Mouse (Mus musculus) c-Kit-positive CD71-negative TER-119-negative erythroid progenitor cells, embryonic 14.5 days (primary cell): ENCODE results near the gene Nckap1l.

Experiments used
- DNase-seq: peaks from one replicate; pipeline ENCODE4 v3.0.0-alpha.2; 2013; ENCODE audit warnings: low read depth

Gene Nckap1l

GRCm38 (mm10) chr15:103537822-103538213 lies 84.2 kb downstream of the Nckap1l start, which contains the start of gene Ppp1r1a:
TSS of gene Ppp1r1a (minus strand) at chr15:103538003.
- no peak for DNase-seq

GRCm38 (mm10) chr15:103539259-103539658 lies 85.7 kb downstream of the Nckap1l start:
- DNase-seq = no peak

- DNase-seq = no peak
Observed at GRCm38 (mm10) chr15:103540646-103541045, 87.1 kb downstream of the Nckap1l start.

GRCm38 (mm10) chr15:103542526-103542925 lies 88.9 kb downstream of the Nckap1l start:
- no peak for DNase-seq

- DNase-seq = no peak
Observed at GRCm38 (mm10) chr15:103547983-103548382, 94.4 kb downstream of the Nckap1l start.
